Mouse (Mus musculus) stomach, postnatal 0 days (tissue): ENCODE data around the gene Pan3. TPM values are rescaled to one million over a fixed set of nuclear protein-coding genes. Genes with fewer than 3 reads are reported as not detected.

ENCODE experiments used
- ATAC-seq: fragments of 200-750 bp; cut with Nextera tagmentation; 2 replicates; pipeline ENCODE4 v1.8.0; 2017; ENCODE audit not compliant: low FRiP score, low TSS enrichment
- DNase-seq: peaks from one replicate; pipeline ENCODE4 v3.0.0-alpha.2; 2016; ENCODE audit warnings: low spot score
- H3K27ac ChIP-seq: fragments of 300-500 bp; sonication (generic); replicated peaks from 2 replicates; pipeline ENCODE4 v1.5.1; 2014; ENCODE audit warnings: mild to moderate bottlenecking, control low read depth
- H3K27me3 ChIP-seq: fragments of 300-500 bp; sonication (generic); 2 replicates; pipeline ENCODE4 v1.6.1; 2014; ENCODE audit warnings: low read length; ENCODE audit not compliant: control insufficient read depth, insufficient read depth
- H3K36me3 ChIP-seq: fragments of 300-500 bp; sonication (generic); 2 replicates; pipeline ENCODE4 v1.6.1; 2014; ENCODE audit warnings: low read length, mixed read lengths; ENCODE audit not compliant: control insufficient read depth, insufficient read depth
- H3K4me1 ChIP-seq: fragments of 300-500 bp; sonication (generic); replicated peaks from 2 replicates; pipeline ENCODE4 v1.6.1; 2014; ENCODE audit warnings: antibody characterized with exemption; ENCODE audit not compliant: control insufficient read depth, insufficient read depth
- H3K4me2 ChIP-seq: fragments of 300-500 bp; sonication (generic); replicated peaks from 2 replicates; pipeline ENCODE4 v1.6.1; 2014; ENCODE audit warnings: low read depth, mild to moderate bottlenecking, control low read depth, moderate library complexity
- H3K4me3 ChIP-seq: fragments of 300-500 bp; sonication (generic); 2 replicates; pipeline ENCODE4 v1.5.1; 2014; ENCODE audit warnings: low read depth, low read length, control low read depth
- H3K9ac ChIP-seq: fragments of 300-500 bp; sonication (generic); 2 replicates; pipeline ENCODE4 v1.6.1; 2014; ENCODE audit warnings: mild to moderate bottlenecking, low read length, control low read depth, mixed read lengths
- H3K9me3 ChIP-seq: fragments of 300-500 bp; sonication (generic); 2 replicates; pipeline ENCODE4 v1.6.1; 2016; ENCODE audit warnings: low read length; ENCODE audit not compliant: control insufficient read depth
- CTCF ChIP-seq: IDR thresholded peaks from 2 replicates; pipeline ENCODE4 v1.5.1; 2016; ENCODE audit warnings: antibody characterized with exemption, low read depth, mild to moderate bottlenecking, moderate library complexity
- EP300 ChIP-seq: optimal IDR thresholded peaks from 2 replicates; pipeline ENCODE3; 2016; ENCODE audit warnings: antibody characterized with exemption
- WGBS: fragments of 180-500 bp; shearing (Covaris S2); extraction: QIAGEN DNeasy Blood & Tissue Kit; methylation state at CpG from one replicate; pipeline ENCODE4 v1.1.7; 2014; 5-methylcytosine and 5-hydroxymethylcytosine counted together
- polyA plus RNA-seq: library from polyadenylated mRNA; unstranded; fragments of >200 nt; fragmentation: Nextera tagmentation; extraction: Ambion mirVana; gene quantifications from 2 replicates; pipeline ENCODE4 v1.2.1, GENCODE M21; 2015

Pan3 gene
- polyA plus RNA-seq, 1 experiment from 2014 or later, result 38.4 TPM

- no peak for DNase-seq
- 0 out of 2 replicates have a peak, but pooled peaks cover 2% of the 10 kb centered on the region for H3K27me3 ChIP-seq
- 75% methylated on average over 5 of the region's 5 CpGs for WGBS
- no peak overlapping the region for H3K4me3 ChIP-seq
- no peaks in the 10 kb centered on the region for H3K4me1 ChIP-seq
- no peaks in the 10 kb centered on the region for H3K9me3 ChIP-seq
- H3K36me3 ChIP-seq, result no peaks in the 10 kb centered on the region
- H3K9ac ChIP-seq, result no peak overlapping the region
- TF ChIP-seq CTCF (no peak), EP300 (no peak)
- H3K4me2 ChIP-seq, result no peak overlapping the region
- H3K27ac ChIP-seq, result no peak overlapping the region
- ATAC-seq, result no peak
Measured at GRCm38 (mm10) chr5:147406135-147406534, 23.8 kb upstream of the Pan3 start.

- no peaks in the 10 kb centered on the region for H3K27me3 ChIP-seq
- H3K9me3 ChIP-seq, result no peaks in the 10 kb centered on the region
- no peak for ATAC-seq
- no peak overlapping the region for H3K27ac ChIP-seq
- no peak overlapping the region for H3K4me2 ChIP-seq
- peak; percentile 48 for DNase-seq
- H3K4me1 ChIP-seq, result no peaks in the 10 kb centered on the region
- WGBS, result 54% methylated on average over 29 of the region's 29 CpGs
- H3K4me3 ChIP-seq, result no peak overlapping the region
- H3K9ac ChIP-seq, result no peak overlapping the region
- no peaks in the 10 kb centered on the region for H3K36me3 ChIP-seq
- TF ChIP-seq EP300 (no peak), CTCF (no peak)
Measured at GRCm38 (mm10) chr5:147408731-147409130, 21.2 kb upstream of the Pan3 start.

GRCm38 (mm10) chr5:147410585-147410984 lies 19.4 kb upstream of the Pan3 start:
- ATAC-seq, result no peak

GRCm38 (mm10) chr5:147417986-147418385 lies 12.0 kb upstream of the Pan3 start:
- H3K27me3 ChIP-seq, result no peaks in the 10 kb centered on the region
- DNase-seq, result no peak
- H3K36me3 ChIP-seq, result no peaks in the 10 kb centered on the region
- TF ChIP-seq EP300, result no peak
- TF ChIP-seq CTCF, result no peak
- 63% methylated on average over 1 of the region's 1 CpGs for WGBS
- no peak for ATAC-seq
- no peak overlapping the region for H3K27ac ChIP-seq
- H3K9me3 ChIP-seq, result no peaks in the 10 kb centered on the region
- H3K9ac ChIP-seq, result no peak overlapping the region
- no peaks in the 10 kb centered on the region for H3K4me1 ChIP-seq
- no peak overlapping the region for H3K4me3 ChIP-seq
- H3K4me2 ChIP-seq, result no peak overlapping the region

More at GRCm38 (mm10) chr5:147410585-147410984, 19.4 kb upstream of the Pan3 start:
- no peak overlapping the region for H3K27ac ChIP-seq
- H3K4me2 ChIP-seq, result no peak overlapping the region
- H3K4me1 ChIP-seq, result no peaks in the 10 kb centered on the region
- no peaks in the 10 kb centered on the region for H3K27me3 ChIP-seq
- no peak for DNase-seq
- WGBS, result 85% methylated on average over 6 of the region's 6 CpGs
- H3K36me3 ChIP-seq, result no peaks in the 10 kb centered on the region
- no peak overlapping the region for H3K4me3 ChIP-seq
- no peaks in the 10 kb centered on the region for H3K9me3 ChIP-seq
- TF ChIP-seq EP300 (no peak), CTCF (no peak)
- H3K9ac ChIP-seq, result no peak overlapping the region

- no peaks in the 10 kb centered on the region for H3K27me3 ChIP-seq
- H3K4me2 ChIP-seq, result no peak overlapping the region
- WGBS, result 27% methylated on average over 10 of the region's 10 CpGs
- no peaks in the 10 kb centered on the region for H3K4me1 ChIP-seq
- no peak overlapping the region for H3K27ac ChIP-seq
- TF ChIP-seq EP300 (no peak), CTCF (peak; percentile 69)
- ATAC-seq (no peak), DNase-seq (peak; percentile 30)
- no peak overlapping the region for H3K4me3 ChIP-seq
- H3K9ac ChIP-seq, result no peak overlapping the region
- no peaks in the 10 kb centered on the region for H3K36me3 ChIP-seq
- H3K9me3 ChIP-seq, result no peaks in the 10 kb centered on the region
Measured at GRCm38 (mm10) chr5:147418394-147419121, 11.4 kb upstream of the Pan3 start.

GRCm38 (mm10) chr5:147423612-147424011 lies 6.3 kb upstream of the Pan3 start:
- no peak overlapping the region for H3K27ac ChIP-seq
- no peak overlapping the region for H3K4me2 ChIP-seq
- H3K4me1 ChIP-seq, result no peaks in the 10 kb centered on the region
- DNase-seq, result no peak
- no peaks in the 10 kb centered on the region for H3K27me3 ChIP-seq
- H3K4me3 ChIP-seq, result no peak overlapping the region
- peak; percentile 32; the same call in 1 of the 2 replicates for TF ChIP-seq CTCF
- TF ChIP-seq EP300, result no peak
- no peaks in the 10 kb centered on the region for H3K36me3 ChIP-seq
- no peak overlapping the region for H3K9ac ChIP-seq
- no peak for ATAC-seq
- H3K9me3 ChIP-seq, result no peaks in the 10 kb centered on the region
- 40% methylated on average over 6 of the region's 6 CpGs for WGBS
